Mouse (Mus musculus) retina, adult 2 months (tissue): ENCODE data around the gene Gpr176.

ENCODE experiments used
- DNase-seq: peaks from one replicate; pipeline ENCODE4 v3.0.0-alpha.2; 2012; ENCODE audit warnings: low read depth, low spot score

The Gpr176 gene

GRCm38 (mm10) chr2:118373572-118374279 lies 507 bp upstream of the Gpr176 start:
- DNase-seq, result no peak

- no peak for DNase-seq
Observed at GRCm38 (mm10) chr2:118372561-118372900, 688 bp downstream of the Gpr176 start.

- DNase-seq, result no peak
Observed at GRCm38 (mm10) chr2:118371841-118372240, 1.4 kb downstream of the Gpr176 start.

DNA sequence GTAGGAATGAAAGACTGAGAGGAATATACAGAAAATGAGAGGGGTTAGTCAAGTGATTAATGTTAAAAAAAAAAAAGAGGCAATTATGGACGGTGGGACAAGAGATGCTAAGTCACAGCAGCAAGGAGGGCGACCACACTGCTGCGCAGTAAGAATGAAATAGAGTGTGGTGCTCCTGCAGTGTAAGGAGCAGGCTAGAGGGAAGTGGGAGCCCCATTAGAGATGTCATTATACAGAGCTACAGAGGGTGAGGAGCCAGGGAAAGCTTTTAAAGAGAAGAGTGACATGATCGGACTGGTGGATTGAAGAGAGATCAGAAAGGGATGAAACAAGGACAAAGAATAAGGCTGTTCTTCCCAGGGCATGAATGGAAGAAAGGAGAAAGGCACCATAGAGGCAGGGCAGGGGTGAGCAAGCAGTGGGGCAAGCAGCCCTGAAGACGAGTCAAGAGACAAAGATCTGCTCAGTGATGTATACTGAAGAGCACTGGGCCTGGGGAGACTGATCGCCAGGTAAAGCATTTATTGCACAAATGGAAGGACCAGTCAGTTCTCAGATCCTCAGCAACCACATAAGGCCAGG lies 18.0 kb downstream of the Gpr176 start:
- DNase-seq, result no peak

GRCm38 (mm10) chr2:118353916-118354403 lies 19.3 kb downstream of the Gpr176 start:
- no peak for DNase-seq

DNA sequence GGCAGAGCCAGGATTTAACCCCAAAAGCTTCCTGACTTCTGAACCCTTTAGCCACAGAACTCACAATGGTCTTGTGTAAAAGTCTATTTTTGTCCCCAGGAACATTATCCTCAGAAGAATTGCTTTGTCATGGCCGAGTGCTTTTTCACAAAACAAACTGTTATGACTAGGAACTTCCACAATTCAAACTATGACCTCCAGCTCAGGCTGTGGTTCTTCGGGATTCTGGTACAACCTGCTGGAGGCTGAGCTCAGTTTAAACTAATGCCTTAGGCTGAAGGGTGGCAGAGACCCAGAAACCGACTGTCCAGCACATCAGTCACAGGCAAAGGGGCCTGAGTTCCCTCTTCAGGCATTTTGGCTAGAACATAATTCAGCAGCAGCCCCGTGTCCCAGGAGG lies 19.7 kb downstream of the Gpr176 start:
- no peak for DNase-seq

DNA sequence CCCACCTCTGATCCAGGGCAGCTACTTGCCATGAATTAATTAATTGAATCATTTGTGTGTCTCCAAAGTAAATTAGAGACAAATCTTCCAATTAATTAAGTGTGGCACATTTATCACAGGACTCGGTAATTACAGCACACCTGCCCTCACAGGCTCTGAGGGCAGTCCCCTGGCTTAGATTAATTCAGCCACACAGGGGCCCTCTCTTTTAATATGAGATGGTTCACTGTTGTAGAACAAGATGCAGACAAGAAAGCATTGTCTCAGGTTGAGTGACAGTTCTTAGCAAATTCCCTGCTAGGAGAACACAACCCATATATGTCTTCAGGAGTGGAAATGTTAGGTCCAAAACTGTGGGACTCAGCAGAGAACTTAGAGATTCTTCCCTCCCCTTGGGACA lies 27.7 kb downstream of the Gpr176 start:
- DNase-seq, result no peak

DNA sequence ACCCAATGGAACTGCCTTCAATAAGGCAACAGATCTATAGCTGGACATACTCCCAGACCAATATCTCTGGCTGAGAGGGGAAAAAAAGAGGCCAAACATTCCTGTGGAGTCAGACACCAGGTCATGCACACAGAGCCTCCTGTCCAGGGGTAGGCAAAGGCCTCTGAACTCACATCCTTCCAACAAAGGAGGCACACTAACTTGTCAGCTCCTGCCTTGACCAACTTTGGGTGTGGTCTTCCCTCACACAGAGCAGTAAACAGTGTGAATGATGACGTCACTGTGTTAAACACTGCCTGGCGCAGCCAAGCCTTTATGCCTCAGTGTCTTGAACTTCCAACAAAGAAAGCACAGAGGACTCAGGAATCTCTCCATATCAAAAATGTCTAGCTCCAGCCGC lies 29.3 kb downstream of the Gpr176 start:
- no peak for DNase-seq

DNA sequence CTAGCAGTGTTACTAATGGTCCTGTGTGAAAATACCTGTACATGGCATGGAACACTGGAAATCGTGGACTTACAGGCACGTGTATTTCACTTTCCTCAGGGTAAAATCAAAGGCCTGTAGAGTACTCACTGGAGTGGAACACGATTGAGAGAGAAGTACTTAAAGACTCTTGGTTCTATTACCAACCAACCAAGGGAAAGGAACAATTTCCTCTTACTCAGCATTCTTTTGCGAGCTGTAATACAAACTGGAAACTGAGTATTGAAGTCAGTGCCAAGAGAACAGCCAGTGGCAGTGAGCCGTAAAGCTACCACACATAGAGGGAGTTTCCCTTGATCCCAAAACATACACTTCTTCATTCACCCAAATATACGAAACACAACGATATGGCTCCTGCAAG lies 31.9 kb downstream of the Gpr176 start:
- DNase-seq, result no peak

DNA sequence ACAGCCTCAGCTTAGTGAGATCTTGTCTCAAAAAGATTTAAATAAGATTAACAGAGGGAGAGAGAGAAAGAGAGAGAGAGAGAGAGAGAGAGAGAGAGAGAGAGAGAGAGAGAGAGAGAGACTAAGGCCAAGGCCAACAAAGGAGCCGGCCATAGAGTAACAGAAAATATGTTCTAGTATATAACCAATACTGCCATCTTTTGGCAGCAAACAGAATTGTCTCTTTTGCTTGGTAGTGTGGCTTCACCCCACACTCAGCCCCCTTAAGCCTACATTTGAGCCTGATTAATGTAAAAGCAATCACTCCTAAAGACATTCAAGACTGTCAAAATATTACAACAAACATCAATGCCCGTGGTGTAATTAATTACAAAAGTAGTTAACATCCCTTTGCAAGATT lies 37.1 kb downstream of the Gpr176 start:
- DNase-seq, result no peak

- DNase-seq, result no peak
Observed at GRCm38 (mm10) chr2:118322663-118323062, 50.6 kb downstream of the Gpr176 start.

- DNase-seq, result no peak
Observed at GRCm38 (mm10) chr2:118321804-118322203, 51.4 kb downstream of the Gpr176 start.

DNA sequence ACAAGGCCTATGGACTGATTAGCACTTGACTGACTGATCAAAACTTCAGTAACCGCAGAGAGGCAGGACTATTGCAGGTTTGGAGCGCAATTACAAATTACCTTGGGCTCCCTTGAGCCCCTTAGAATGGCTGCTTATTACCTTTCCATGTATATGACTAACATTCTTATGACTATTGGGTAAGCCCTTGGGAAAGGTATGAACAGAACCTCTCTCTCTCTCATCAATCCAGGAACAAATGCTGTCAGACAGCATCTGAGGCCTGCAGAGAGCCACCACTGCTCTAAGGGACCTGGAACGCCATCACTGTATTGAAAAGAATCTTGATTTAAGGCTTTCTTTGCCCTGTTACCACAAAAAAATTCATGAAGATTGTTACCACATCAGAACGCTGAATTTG lies 52.1 kb downstream of the Gpr176 start:
- no peak for DNase-seq

DNA sequence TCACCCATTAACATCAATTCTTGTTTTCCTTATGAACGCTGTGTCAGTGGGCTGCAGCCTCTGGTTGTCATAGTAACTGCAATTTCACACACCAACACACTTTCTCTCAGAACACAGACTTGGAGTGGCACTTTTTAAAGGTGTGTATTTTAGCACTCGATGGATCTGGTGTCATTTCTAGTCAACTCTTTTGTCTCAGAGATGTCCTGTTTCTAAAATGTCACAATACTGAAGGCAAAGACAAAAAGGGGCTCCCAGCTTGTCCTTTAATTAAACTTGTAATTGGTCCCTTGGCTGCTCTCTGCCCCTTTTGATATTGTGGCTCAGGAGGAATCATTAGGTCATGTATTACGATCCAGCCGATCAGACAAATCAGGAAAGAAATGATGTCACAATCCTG lies 52.7 kb downstream of the Gpr176 start:
- no peak for DNase-seq

- no peak for DNase-seq
Observed at GRCm38 (mm10) chr2:118319176-118319575, 54.0 kb downstream of the Gpr176 start.

- DNase-seq, result no peak
Observed at GRCm38 (mm10) chr2:118316939-118317338, 56.3 kb downstream of the Gpr176 start.

- no peak for DNase-seq
Observed at GRCm38 (mm10) chr2:118315656-118316402, 57.4 kb downstream of the Gpr176 start.

GRCm38 (mm10) chr2:118307561-118307960 lies 65.7 kb downstream of the Gpr176 start:
- DNase-seq, result no peak

DNA sequence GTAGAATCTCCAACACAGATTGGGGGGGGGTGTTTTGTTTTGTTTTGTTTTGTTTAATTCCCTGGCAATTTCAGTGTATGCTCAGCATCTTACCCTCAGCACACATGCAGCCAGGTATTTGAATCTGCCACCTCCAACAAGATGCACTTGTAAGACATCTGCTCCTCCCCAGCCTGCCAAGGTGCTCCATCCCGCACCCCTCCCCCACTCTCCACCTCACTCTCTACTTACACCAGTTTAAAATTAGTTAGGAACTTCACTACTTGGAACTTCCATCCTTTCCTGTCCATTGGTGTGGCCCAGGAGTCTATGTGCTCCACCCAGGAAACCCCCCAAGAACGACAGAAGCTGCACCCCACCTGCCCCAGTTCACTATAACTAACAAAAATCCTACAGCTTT lies 66.3 kb downstream of the Gpr176 start:
- no peak for DNase-seq

DNA sequence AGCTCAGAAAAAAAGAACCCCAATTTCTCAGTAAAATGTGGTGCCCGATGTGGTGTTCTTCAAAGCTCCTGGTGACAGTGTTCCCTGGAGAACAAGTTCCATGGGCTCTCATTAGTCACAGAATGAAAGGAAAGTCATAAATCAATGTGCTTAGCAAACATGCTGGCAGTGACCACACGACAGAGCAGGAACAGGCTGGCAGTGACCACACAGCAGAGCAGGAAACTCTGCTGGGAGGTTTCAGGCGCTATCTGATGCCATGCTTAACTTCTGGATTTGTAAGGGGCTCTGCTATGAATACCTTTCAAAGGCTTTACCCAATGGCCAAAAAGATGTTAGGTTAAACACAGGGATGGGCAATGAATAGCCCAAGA lies 66.7 kb downstream of the Gpr176 start:
- no peak for DNase-seq

DNA sequence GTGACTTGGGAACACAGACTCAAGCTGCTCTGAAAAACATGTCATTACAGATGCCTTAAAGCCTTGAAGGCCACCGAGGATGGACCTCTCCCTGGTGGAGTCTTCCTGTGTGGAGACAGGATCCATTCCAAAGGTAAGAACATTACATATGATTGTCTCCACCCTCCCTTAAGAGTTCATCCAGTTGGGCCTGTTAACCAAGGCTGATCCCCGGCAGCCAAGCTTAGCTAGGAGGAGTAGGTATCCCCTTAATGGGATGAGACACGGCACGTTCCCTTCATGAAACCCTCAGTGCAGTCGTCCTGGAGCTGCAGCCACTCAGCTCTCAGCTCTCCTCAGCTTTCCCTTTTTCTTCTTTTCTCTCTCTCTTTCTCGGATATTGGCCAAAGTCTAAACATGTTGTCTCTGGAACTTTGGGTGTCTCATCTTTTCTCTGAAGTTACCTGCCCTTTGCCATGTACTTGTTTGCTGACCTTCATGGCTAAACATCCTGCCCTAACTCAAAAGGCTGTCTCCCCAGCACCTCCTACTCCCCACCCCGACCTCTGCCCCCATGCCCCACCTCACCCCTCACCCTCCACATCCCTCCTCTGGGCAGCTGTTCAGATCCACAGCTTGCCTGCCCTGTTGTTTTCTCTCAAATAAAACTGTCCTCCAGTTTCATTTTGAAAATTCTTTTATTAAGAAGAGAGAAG lies 67.2 kb downstream of the Gpr176 start:
- DNase-seq, result no peak

DNA sequence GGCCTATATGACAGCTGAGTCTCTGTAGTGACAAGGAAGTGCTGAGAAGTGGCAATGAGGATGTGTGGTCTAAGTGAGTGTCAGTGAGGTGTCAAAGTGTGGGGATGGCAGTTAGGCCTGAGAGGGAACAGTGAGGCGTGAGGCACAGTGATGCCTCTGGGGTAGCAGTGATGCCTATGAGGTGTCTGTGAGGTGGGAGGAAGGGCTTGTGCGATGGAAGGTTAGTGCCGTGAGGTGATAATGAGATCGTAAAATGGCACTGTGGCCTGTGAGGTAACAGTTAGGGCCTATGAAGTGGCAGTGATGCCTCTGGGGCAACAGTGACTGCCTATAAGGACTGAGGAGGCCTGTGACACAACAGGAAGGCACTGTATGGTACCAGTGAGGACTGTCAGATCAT lies 69.8 kb downstream of the Gpr176 start:
- DNase-seq, result no peak
